Mouse (Mus musculus): ENCODE measurements around the gene 1500011B03Rik.

GRCm38 (mm10) chr5:114782991-114783390, 40.3 kb downstream of the 1500011B03Rik start:
- TF ChIP-seq CTCF (IDR thresholded peaks at IDR 0.05; ENCODE audit: extremely low read depth, insufficient read length, insufficient replicate concordance, low read depth, low read length) (no peak), POLR2A (IDR thresholded peaks at IDR 0.05; ENCODE audit: low read depth, low read length) (no peak)
